Mouse (Mus musculus): ENCODE results near the gene Prdm11.

DNA sequence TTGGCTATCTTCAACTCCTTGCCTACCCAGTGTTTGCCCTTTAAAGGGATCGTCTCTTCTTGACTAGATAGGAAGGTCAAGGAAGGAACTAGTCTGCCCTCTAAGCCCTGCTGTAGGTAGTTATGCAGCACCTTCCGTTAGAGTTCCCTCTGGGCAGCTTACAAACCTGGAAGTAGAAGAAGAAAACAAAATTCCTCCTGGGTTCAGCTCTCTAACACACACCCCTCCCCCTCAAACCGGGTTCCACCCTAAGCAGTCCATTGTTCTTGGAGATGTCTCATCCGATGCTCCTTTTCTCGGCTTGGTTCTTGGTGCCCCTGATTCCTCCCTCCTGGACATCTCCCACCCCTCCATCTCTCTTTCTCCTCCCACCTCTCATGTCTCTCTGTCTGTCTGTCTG is 116.3 kb downstream of the Prdm11 start:
- TF ChIP-seq CTCF (IDR thresholded peaks at IDR 0.05; ENCODE audit: control insufficient read depth, insufficient read depth, low read length) (no peak), POLR2A (IDR thresholded peaks at IDR 0.05; ENCODE audit: borderline replicate concordance, control insufficient read depth, low read depth, low read length) (no peak)
